In the genomic region with DNA sequence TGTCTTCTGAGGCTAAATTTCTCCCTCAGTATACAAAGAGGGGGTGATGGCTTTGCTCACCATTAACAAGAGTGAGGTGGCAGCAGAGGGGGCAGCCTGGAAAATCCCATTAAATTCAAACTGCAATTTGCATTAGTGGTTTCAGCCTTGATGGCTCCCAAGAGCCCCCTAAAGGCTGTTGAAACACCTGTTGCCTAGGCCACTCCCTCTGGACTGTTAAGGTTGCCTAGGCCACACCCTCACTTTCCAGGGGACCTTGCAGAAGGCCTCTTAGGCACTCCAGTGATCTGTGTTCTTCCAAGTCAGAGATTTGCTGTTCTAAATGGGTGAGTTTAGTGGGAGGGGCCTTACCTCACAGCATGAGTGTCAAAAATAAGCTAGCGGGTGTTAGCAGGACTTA, we compare ENCODE assay signal across 8 mouse cellular contexts.
DNase-seq lines count a peak whose midpoint lies in the region; ATAC-seq and TF ChIP-seq lines count a peak whose summit lies in the region.

No protein-coding gene starts in this region.

- H3K4me2 ChIP-seq in midbrain, embryonic 11.5 days, result no peak overlapping the region
- no peak overlapping the region for H3K4me2 ChIP-seq in midbrain, postnatal 0 days (ENCODE audit: low read depth, low read length, poor library complexity, severe bottlenecking)

- WGBS in midbrain, embryonic 11.5 days, result 54% methylated on average over 1 of the region's 1 CpGs
- 75% methylated on average over 1 of the region's 1 CpGs for WGBS in midbrain, postnatal 0 days
- WGBS in lung, adult 2 months, result 71% methylated on average over 1 of the region's 1 CpGs

- no peak overlapping the region for H3K9ac ChIP-seq in midbrain, embryonic 11.5 days (ENCODE audit: low read length)
- no peak overlapping the region for H3K9ac ChIP-seq in midbrain, postnatal 0 days (replicated peaks; ENCODE audit: low read length, poor library complexity, severe bottlenecking)

- no peak overlapping the region for H3K4me3 ChIP-seq in midbrain, embryonic 11.5 days (ENCODE audit: low read depth, low read length)
- no peak overlapping the region for H3K4me3 ChIP-seq in midbrain, postnatal 0 days (ENCODE audit: low read depth, low read length)
- no peak overlapping the region for H3K4me3 ChIP-seq in lung, adult 2 months (replicated peaks; ENCODE audit: extremely low read depth, low read depth, low read length)

- DNase-seq in CD4-positive, CD25-positive, alpha-beta regulatory T cell, adult 2 months (ENCODE audit: low read depth, low spot score), result peak; percentile 29
- DNase-seq in midbrain, embryonic 11.5 days (ENCODE audit: low spot score, missing footprints), result no peak
- no peak for DNase-seq in midbrain, postnatal 0 days (ENCODE audit: low spot score)
- DNase-seq in lung, adult 2 months, result peak; percentile 21
- peak; percentile 31 for DNase-seq in thymus, postnatal 14 days
- DNase-seq in cerebellum, adult 9-11 months, result no peak
- no peak for DNase-seq in frontal cortex, postnatal 14 days (ENCODE audit: low spot score in 2 of 2)

- H3K36me3 ChIP-seq in midbrain, embryonic 11.5 days (ENCODE audit: control insufficient read depth, insufficient read depth, low read length), result no peaks in the 10 kb centered on the region
- no peaks in the 10 kb centered on the region for H3K36me3 ChIP-seq in midbrain, postnatal 0 days (ENCODE audit: insufficient read depth, low read length)

- ATAC-seq in CD4-positive, CD25-positive, alpha-beta regulatory T cell, adult 4 months, result no peak
- no peak for ATAC-seq in midbrain, embryonic 11.5 days (ENCODE audit: low FRiP score)
- ATAC-seq in midbrain, postnatal 0 days (ENCODE audit: low FRiP score), result no peak

- no peaks in the 10 kb centered on the region for H3K27me3 ChIP-seq in midbrain, embryonic 11.5 days (ENCODE audit: control insufficient read depth, insufficient read depth, low read length)
- no peaks in the 10 kb centered on the region for H3K27me3 ChIP-seq in midbrain, postnatal 0 days (ENCODE audit: insufficient read depth, low read length)

- H3K9me3 ChIP-seq in midbrain, embryonic 11.5 days (ENCODE audit: control insufficient read depth, low read length), result no peaks in the 10 kb centered on the region
- no peaks in the 10 kb centered on the region for H3K9me3 ChIP-seq in midbrain, postnatal 0 days (ENCODE audit: low read length)

- TF ChIP-seq CTCF in midbrain, postnatal 0 days (IDR thresholded peaks at IDR 0.05), result no peak; the same call in 1 of the 2 replicates
- no peak for TF ChIP-seq CTCF in lung, adult 2 months (IDR thresholded peaks at IDR 0.05; ENCODE audit: insufficient read depth, low read length)

- H3K27ac ChIP-seq in midbrain, embryonic 11.5 days (ENCODE audit: low read depth, low read length), result peak overlapping the region; percentile 76
- H3K27ac ChIP-seq in midbrain, postnatal 0 days (ENCODE audit: low read depth, low read length), result no peak overlapping the region

- H3K4me1 ChIP-seq in midbrain, embryonic 11.5 days (ENCODE audit: control insufficient read depth, insufficient read depth, low read length), result peaks cover 65% of the 10 kb centered on the region
- peaks cover 30% of the 10 kb centered on the region for H3K4me1 ChIP-seq in midbrain, postnatal 0 days (ENCODE audit: insufficient read depth, low read length)
- H3K4me1 ChIP-seq in lung, adult 2 months (ENCODE audit: control insufficient read depth, insufficient read depth, low read length), result 0 out of 2 replicates have a peak, but pooled peaks cover 4% of the 10 kb centered on the region

- TF ChIP-seq POLR2A in lung, adult 2 months (IDR thresholded peaks at IDR 0.05; ENCODE audit: borderline replicate concordance, extremely low read depth, low read depth, low read length), result no peak

Comparison
In these comparisons a context has a peak if more than half of its experiments do, and no peak if none do; other contexts are left out.
1. DNase-seq: peak in CD4-positive, CD25-positive, alpha-beta regulatory T cell, adult 2 months (single experiment), lung, adult 2 months (single experiment) and thymus, postnatal 14 days (single experiment); none in midbrain, embryonic 11.5 days (single experiment), midbrain, postnatal 0 days (single experiment), cerebellum, adult 9-11 months (single experiment) and frontal cortex, postnatal 14 days (0 of 2).